Comparison of ENCODE assay signal across 20 mouse cellular contexts in the genomic region with DNA sequence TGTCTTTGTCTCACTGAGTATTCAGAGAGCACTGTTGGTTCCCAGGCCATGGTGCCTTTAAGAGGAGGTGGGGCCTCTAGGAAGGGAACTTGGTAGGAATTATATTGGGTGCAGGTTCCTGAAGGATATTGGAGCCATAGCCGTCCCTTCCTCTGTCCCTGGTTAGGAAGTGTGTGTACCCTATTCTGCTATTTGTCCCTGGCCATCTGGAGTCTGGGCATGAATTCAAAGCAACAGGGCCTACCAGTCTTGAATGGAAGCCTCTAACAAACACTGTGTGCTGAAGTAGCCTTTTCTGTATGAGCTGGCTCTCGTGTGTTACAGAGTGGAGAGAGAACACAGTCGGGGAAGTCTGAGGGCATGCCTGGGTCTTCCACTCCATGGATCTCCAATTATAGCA. TPM values are rescaled to one million over a fixed set of nuclear protein-coding genes. Genes with fewer than 3 reads are reported as not detected.
DNase-seq lines count a peak whose midpoint lies in the region; TF ChIP-seq lines count a peak whose summit lies in the region.
"Had no signal": no experiment of that assay in that cellular context is flagged by ENCODE, and none has a peak within 500 bp of the region (broad histone marks: within the 10 kb centered on the region; RNA-seq: fewer than 3 reads in every experiment).

No protein-coding gene starts in this region.

- intact Hi-C loops in heart, adult 2 months (cut with DNase I) = no loop called here

- 72% methylated on average over 3 of the region's 3 CpGs for WGBS in heart, adult 2 months

- no peak overlapping the region for H3K27ac ChIP-seq in heart, adult 2 months
- peak overlapping the region; percentile 72 for H3K27ac ChIP-seq in layer of hippocampus, adult 2 months
- H3K27ac ChIP-seq: embryonic facial prominence, embryonic 12.5 days; hindbrain, embryonic 14.5 days; kidney, postnatal 0 days; liver, embryonic 12.5 days had no signal

- TF ChIP-seq POLR2A in heart, adult 2 months (IDR thresholded peaks at IDR 0.05; ENCODE audit: insufficient read depth, low read depth, low read length) = no peak
- TF ChIP-seq POLR2A in brain, embryonic 14.5 days (IDR thresholded peaks at IDR 0.05; ENCODE audit: borderline replicate concordance, extremely low read depth, insufficient read depth, insufficient read length, poor library complexity, severe bottlenecking) = no peak

- H3K9ac ChIP-seq in heart, adult 2 months (ENCODE audit: low read depth, low read length) = no peak overlapping the region
- H3K9ac ChIP-seq: embryonic facial prominence, embryonic 12.5 days; hindbrain, embryonic 14.5 days; liver, embryonic 12.5 days; lung, embryonic 14.5 days had no signal

- peak; percentile 68 for DNase-seq in heart, adult 11 months
- DNase-seq in heart, adult 2 months = no peak
- DNase-seq in brain, embryonic 14.5 days (ENCODE audit: low read depth) = peak; percentile 47
- peak; percentile 77 for DNase-seq in cerebellum, adult 8-10 months
- peak; percentile 39 to 47 for DNase-seq in layer of hippocampus, adult 2 months (ENCODE audit: low spot score in 2 of 2)
- no peak for DNase-seq in thymus, adult 18-20 months
- no peak for DNase-seq in thymus, postnatal 25 days
- DNase-seq: adrenal gland, postnatal 36 days; B cell, adult 2 months; gastrocnemius, postnatal 25 days; heart, postnatal 14 days; lung, embryonic 14.5 days; midbrain, embryonic 14.5 days; retina, postnatal 1 day had no signal

- no peak for TF ChIP-seq EP300 in heart, adult 2 months (IDR thresholded peaks at IDR 0.05; ENCODE audit: insufficient read depth, low read depth, low read length)

- H3K27me3 ChIP-seq in heart, adult 2 months (ENCODE audit: control insufficient read depth, insufficient read depth, low read length) = no peaks in the 10 kb centered on the region
- H3K27me3 ChIP-seq: embryonic facial prominence, embryonic 12.5 days; liver, embryonic 12.5 days had no signal

- H3K4me1 ChIP-seq in heart, adult 2 months (ENCODE audit: control insufficient read depth, insufficient read depth, low read length) = no peaks in the 10 kb centered on the region
- H3K4me1 ChIP-seq: embryonic facial prominence, embryonic 12.5 days; liver, embryonic 12.5 days had no signal

- no peak for TF ChIP-seq CTCF in heart, adult 2 months (IDR thresholded peaks at IDR 0.05)
- TF ChIP-seq CTCF in brain, embryonic 14.5 days (IDR thresholded peaks at IDR 0.05; ENCODE audit: borderline replicate concordance, extremely low read depth, insufficient read depth, insufficient read length) = no peak
- no peak for TF ChIP-seq CTCF in layer of hippocampus, adult 2 months (conservative IDR thresholded peaks at IDR 0.05)

- no peaks in the 10 kb centered on the region for H3K79me2 ChIP-seq in heart, adult 2 months (replicated peaks; ENCODE audit: control insufficient read depth, insufficient read depth, low read length)

- no peaks in the 10 kb centered on the region for H3K36me3 ChIP-seq in heart, adult 2 months (ENCODE audit: control insufficient read depth, insufficient read depth, low read length)

- no peak overlapping the region for H3K4me3 ChIP-seq in heart, adult 2 months
- H3K4me3 ChIP-seq in layer of hippocampus, adult 2 months = no peak overlapping the region
- H3K4me3 ChIP-seq: embryonic facial prominence, embryonic 12.5 days; liver, embryonic 12.5 days had no signal

RNA-seq across cellular contexts. Expression of a gene that starts 42.4 kb away (rescaled TPM):
- total RNA-seq in heart, adult 2 months (2021) = 10 to 100 TPM; 14.6 to 17.0 TPM
- polyA plus RNA-seq in heart, adult 2 months (2012; rRNA removed) = 10.0 and 13.8 TPM in 2 replicates
- 23.2 and 24.4 TPM in 2 replicates for polyA plus RNA-seq in brain, embryonic 14.5 days (2012; rRNA removed)
- 10 to 100 TPM; 29.0 to 35.2 TPM for total RNA-seq in layer of hippocampus, adult 2 months (2021)

RNA-seq across cellular contexts. Expression of a gene that starts 42.6 kb away (rescaled TPM):
- 10 to 100 TPM; 21.7 to 22.0 TPM for total RNA-seq in heart, adult 2 months (2021)
- 18.5 and 22.2 TPM in 2 replicates for polyA plus RNA-seq in heart, adult 2 months (2012; rRNA removed)
- 68.8 and 70.6 TPM in 2 replicates for polyA plus RNA-seq in brain, embryonic 14.5 days (2012; rRNA removed)
- total RNA-seq in layer of hippocampus, adult 2 months (2021) = 10 to 100 TPM; 88.7 to 94.3 TPM

RNA-seq across cellular contexts. Expression of a gene that starts 49.9 kb away (rescaled TPM):
- total RNA-seq in heart, adult 2 months (2021) = 1 to 10 TPM; 5.2 to 6.2 TPM
- polyA plus RNA-seq in heart, adult 2 months (2012; rRNA removed) = 0.94 and 1.7 TPM in 2 replicates
- not detected in 2 replicates for polyA plus RNA-seq in brain, embryonic 14.5 days (2012; rRNA removed)
- total RNA-seq in layer of hippocampus, adult 2 months (2021) = not detected
- total RNA-seq: adrenal gland, postnatal 36 days; gastrocnemius, postnatal 25 days; left cerebral cortex, adult 18-20 months had no signal
- polyA plus RNA-seq: hindbrain, embryonic 14.5 days; lung, embryonic 14.5 days; midbrain, embryonic 14.5 days; urinary bladder, adult 2 months had no signal

Comparison
In these comparisons a context has a peak if more than half of its experiments do, and no peak if none do; other contexts are left out.
1. DNase-seq: peak in heart, adult 11 months (single experiment), brain, embryonic 14.5 days (single experiment), cerebellum, adult 8-10 months (single experiment) and layer of hippocampus, adult 2 months (2 of 2); none in heart, adult 2 months (0 of 2), thymus, adult 18-20 months (0 of 2) and thymus, postnatal 25 days (single experiment).
2. RNA of a gene that starts 49.9 kb away (total RNA-seq): 5.2 to 6.2 TPM in heart, adult 2 months; not detected in layer of hippocampus, adult 2 months; every median in the first group is over 4 times any median in the second.